Mouse (Mus musculus): ENCODE data around the gene Zfp956.
A peak's percentile ranks its signal among the peaks of the same experiment; 100 is the strongest.

DNA sequence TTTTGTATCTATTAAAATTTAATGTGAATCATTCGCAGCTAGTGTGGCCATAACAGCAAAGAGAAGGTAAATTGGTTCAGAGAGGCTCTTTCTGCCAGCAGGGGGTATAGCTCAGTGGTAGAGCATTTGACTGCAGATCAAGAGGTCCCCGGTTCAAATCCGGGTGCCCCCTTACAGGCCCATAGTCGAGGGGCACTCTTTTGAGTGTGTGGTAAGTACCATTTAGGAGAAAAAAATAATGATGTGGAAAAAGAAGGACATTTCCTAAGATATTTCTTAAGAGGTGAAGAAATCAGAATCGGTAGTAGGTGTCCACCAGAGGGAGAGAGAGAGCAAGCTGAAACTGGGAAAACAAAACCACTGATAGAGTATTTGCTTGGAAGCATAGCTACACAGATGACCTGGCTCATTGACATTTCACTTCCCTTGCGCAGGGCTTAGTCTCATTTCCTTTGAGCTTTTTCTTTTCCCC is 25.7 kb downstream of the Zfp956 start:
- TF ChIP-seq CTCF (IDR thresholded peaks at IDR 0.05; ENCODE audit: borderline replicate concordance, extremely low read depth, insufficient read depth, insufficient read length) (peak; percentile 18; the same call in 1 of the 2 replicates), POLR2A (IDR thresholded peaks at IDR 0.05; ENCODE audit: borderline replicate concordance, extremely low read depth, insufficient read depth, insufficient read length, poor library complexity, severe bottlenecking) (no peak)
